Mouse (Mus musculus) limb, embryonic 11.5 days (tissue): ENCODE results near the gene Olfr524. TPM values are rescaled to one million over a fixed set of nuclear protein-coding genes. Genes with fewer than 3 reads are reported as not detected.

Source experiments
- ATAC-seq: fragments of 200-750 bp; cut with Nextera tagmentation; 2 replicates; pipeline ENCODE4 v1.8.0; 2017; ENCODE audit warnings: low read depth; ENCODE audit not compliant: insufficient number of reproducible peaks, low FRiP score, low TSS enrichment
- DNase-seq: peaks from one replicate; pipeline ENCODE4 v3.0.0-alpha.2; 2015; ENCODE audit warnings: low spot score
- H3K27ac ChIP-seq: fragments of 300-500 bp; sonication (generic); replicated peaks from 2 replicates; pipeline ENCODE4 v1.5.1; 2014; ENCODE audit warnings: low read depth, mild to moderate bottlenecking, low read length
- H3K27me3 ChIP-seq: fragments of 300-500 bp; sonication (generic); 2 replicates; pipeline ENCODE4 v1.6.1; 2014; ENCODE audit warnings: mild to moderate bottlenecking, low read length, mixed read lengths; ENCODE audit not compliant: control insufficient read depth, insufficient read depth
- H3K36me3 ChIP-seq: fragments of 300-500 bp; sonication (generic); 2 replicates; pipeline ENCODE4 v1.6.1; 2014; ENCODE audit warnings: mild to moderate bottlenecking, low read length, moderate library complexity, mixed read lengths; ENCODE audit not compliant: control insufficient read depth, insufficient read depth
- H3K4me1 ChIP-seq: fragments of 300-500 bp; sonication (generic); 2 replicates; pipeline ENCODE4 v1.6.1; 2014; ENCODE audit warnings: low read length, mixed read lengths; ENCODE audit not compliant: control insufficient read depth, insufficient read depth
- H3K4me2 ChIP-seq: fragments of 300-500 bp; sonication (generic); 2 replicates; pipeline ENCODE4 v1.6.1; 2014; ENCODE audit warnings: low read depth, mild to moderate bottlenecking, moderate library complexity; ENCODE audit not compliant: severe bottlenecking
- H3K4me3 ChIP-seq: fragments of 300-500 bp; sonication (generic); 2 replicates; pipeline ENCODE4 v1.5.1; 2014; ENCODE audit warnings: low read depth, low read length
- H3K9ac ChIP-seq: fragments of 300-500 bp; sonication (generic); 2 replicates; pipeline ENCODE4 v1.6.1; 2014; ENCODE audit warnings: mild to moderate bottlenecking, low read length
- H3K9me3 ChIP-seq: fragments of 300-500 bp; sonication (generic); 2 replicates; pipeline ENCODE4 v1.6.1; 2016; ENCODE audit warnings: low read length; ENCODE audit not compliant: control insufficient read depth
- WGBS: fragments of 180-500 bp; shearing (Covaris S2); extraction: QIAGEN DNeasy Blood & Tissue Kit; methylation state at CpG from one replicate; pipeline ENCODE4 v1.1.7; 2014; 5-methylcytosine and 5-hydroxymethylcytosine counted together
- polyA plus RNA-seq: library from polyadenylated mRNA; unstranded; fragments of >200 nt; fragmentation: Nextera tagmentation; extraction: Ambion mirVana; gene quantifications from 2 replicates; pipeline ENCODE4 v1.2.1, GENCODE M21; 2014

Gene Olfr524
- polyA plus RNA-seq, 1 experiment from 2014 or later = not detected

GRCm38 (mm10) chr7:140153383-140153782 lies 52.4 kb downstream of the Olfr524 start:
- 7% methylated on average over 28 of the region's 28 CpGs for WGBS
- no peaks in the 10 kb centered on the region for H3K9me3 ChIP-seq
- no peak for ATAC-seq
- DNase-seq = peak; percentile 41
- H3K4me3 ChIP-seq = no peak overlapping the region
- H3K4me2 ChIP-seq = peak overlapping the region; percentile 33; the same call in 1 of the 2 replicates
- H3K27ac ChIP-seq = no peak overlapping the region
- H3K27me3 ChIP-seq = peaks cover 25% of the 10 kb centered on the region
- 0 out of 2 replicates have a peak, but pooled peaks cover 3% of the 10 kb centered on the region for H3K4me1 ChIP-seq
- no peaks in the 10 kb centered on the region for H3K36me3 ChIP-seq
- H3K9ac ChIP-seq = no peak overlapping the region

Other genes starting within 250 kb of the Olfr524 start
- 0.27 and 0.31 TPM in 2 replicates for gene 6430531B16Rik, start 227.2 kb downstream of the Olfr524 start, polyA plus RNA-seq
- gene Adam8, start 213.4 kb downstream of the Olfr524 start, polyA plus RNA-seq = 1.9 and 2.1 TPM in 2 replicates
- 42.1 and 45.0 TPM in 2 replicates for gene Zfp511, start 169.6 kb downstream of the Olfr524 start, polyA plus RNA-seq
- 75.8 and 82.1 TPM in 2 replicates for gene Tubgcp2, start 169.3 kb downstream of the Olfr524 start, polyA plus RNA-seq
- 0.14 TPM in 1 of 2 replicates, not detected in the other for gene Msx3, start 156.9 kb downstream of the Olfr524 start, polyA plus RNA-seq
- gene Caly, start 123.4 kb downstream of the Olfr524 start, polyA plus RNA-seq = 1.6 and 2.0 TPM in 2 replicates
- gene Prap1, start 112.6 kb downstream of the Olfr524 start, polyA plus RNA-seq = not detected in 2 replicates
- gene Fuom, start 103.5 kb downstream of the Olfr524 start, polyA plus RNA-seq = 16.6 and 17.4 TPM in 2 replicates
- 18.2 and 20.0 TPM in 2 replicates for gene Paox, start 90.2 kb downstream of the Olfr524 start, polyA plus RNA-seq
- gene Echs1, start 89.5 kb downstream of the Olfr524 start, polyA plus RNA-seq = 188 and 195 TPM in 2 replicates
- 22.0 and 22.4 TPM in 2 replicates for gene Mtg1, start 68.4 kb downstream of the Olfr524 start, polyA plus RNA-seq
- not detected in 2 replicates for gene Sprn, start 51.1 kb downstream of the Olfr524 start, polyA plus RNA-seq
- gene Olfr522, start 41.2 kb downstream of the Olfr524 start, polyA plus RNA-seq = not detected in 2 replicates
- not detected in 2 replicates for gene Olfr523, start 32.7 kb downstream of the Olfr524 start, polyA plus RNA-seq
- gene Cd163l1, start 12.3 kb upstream of the Olfr524 start, polyA plus RNA-seq = not detected in 2 replicates
- not detected in 2 replicates for gene 5830411N06Rik, start 41.3 kb upstream of the Olfr524 start, polyA plus RNA-seq
- not detected in 2 replicates for gene Olfr525, start 114.9 kb upstream of the Olfr524 start, polyA plus RNA-seq
- not detected in 2 replicates for gene Olfr527, start 128.1 kb upstream of the Olfr524 start, polyA plus RNA-seq
- gene Olfr60, start 155.7 kb upstream of the Olfr524 start, polyA plus RNA-seq = not detected in 2 replicates
- not detected in 2 replicates for gene Olfr530, start 170.4 kb upstream of the Olfr524 start, polyA plus RNA-seq
- not detected in 2 replicates for gene Olfr531, start 197.0 kb upstream of the Olfr524 start, polyA plus RNA-seq
- gene Olfr532, start 215.7 kb upstream of the Olfr524 start, polyA plus RNA-seq = not detected in 2 replicates